Mouse (Mus musculus): ENCODE measurements at regions not wholly inside any gene's neighbourhood (a gene's known extent, or its start where the extent isn't known, plus 50 kb on each side); places are given as distances from the start of the nearest gene placed in this dataset.

GRCm38 (mm10) chr1:61530166-61530565 lies 108.5 kb upstream of the Pard3b start:
- TF ChIP-seq CTCF (IDR thresholded peaks at IDR 0.05) (no peak), EP300 (IDR thresholded peaks at IDR 0.05) (no peak)

All from lung, postnatal 0 days (tissue).